Mouse (Mus musculus): ENCODE measurements at regions not wholly inside any gene's neighbourhood (a gene's known extent, or its start where the extent isn't known, plus 50 kb on each side); places are given as distances from the start of the nearest gene placed in this dataset.

DNA sequence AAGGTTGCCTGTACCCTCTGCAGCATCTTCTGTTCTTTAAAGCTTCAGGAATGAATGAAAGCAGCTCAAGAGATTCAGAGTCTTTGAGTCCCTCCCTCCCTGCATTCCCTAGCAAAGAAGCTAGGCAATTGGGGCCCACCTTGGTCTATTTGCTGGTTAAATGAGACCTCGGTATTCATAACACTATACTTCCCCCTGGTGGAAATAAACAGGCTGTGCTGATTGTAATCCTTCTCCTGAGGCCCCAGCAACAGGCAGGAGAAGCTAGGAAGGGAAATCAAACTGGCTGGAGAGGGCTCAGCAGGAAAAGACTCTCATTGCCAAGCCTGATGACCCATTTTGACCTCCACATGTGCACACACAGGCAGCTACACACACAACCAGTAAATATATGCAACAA, 137.1 kb downstream of the Sh3bp4 start:
- no peaks in the 10 kb centered on the region for H3K27me3 ChIP-seq
- in situ Hi-C loops (cut with MboI; ENCODE audit: low pct_unique_long_range_greater_than_20kb), result no loop called here
- CTCF ChIA-PET, result interaction anchor here (0.9 to 2.1 kb wide), 7 partner anchors 11 to 742 kb away, joined by 3 to 11 read pairs (median 5); no protein-coding TSS in a partner anchor
- peak; percentile 74 for TF ChIP-seq CTCF (IDR thresholded peaks at IDR 0.05)
- DNase-seq (ENCODE audit: low read depth, low spot score), result no peak
- POLR2A ChIA-PET, result interaction anchor here (0.6 to 0.7 kb wide), 2 partner anchors 297 to 662 kb away, joined by 3 to 4 read pairs; no protein-coding TSS in a partner anchor
- ATAC-seq, result no peak

DNA sequence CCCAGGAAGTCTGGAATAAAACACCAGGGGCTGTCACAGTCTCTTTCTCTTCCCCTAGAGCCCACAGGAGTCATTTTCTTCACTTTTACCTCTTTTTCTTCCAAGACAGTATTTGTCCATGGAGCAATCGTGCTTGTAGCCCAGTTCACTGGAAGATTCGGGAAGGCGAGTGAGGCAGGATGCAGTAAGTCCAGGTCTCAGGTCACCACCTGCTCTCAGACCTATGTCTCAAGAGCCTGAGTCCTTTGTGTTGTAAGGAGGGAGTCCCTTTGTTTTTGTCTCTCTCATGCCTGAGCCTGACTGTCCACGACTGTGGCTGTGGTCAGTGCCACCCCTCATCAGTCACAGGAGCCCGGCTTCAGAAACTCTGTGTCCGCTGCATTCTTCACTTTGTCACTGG, 140.9 kb downstream of the Sh3bp4 start:
- in situ Hi-C loops (cut with MboI; ENCODE audit: low pct_unique_long_range_greater_than_20kb), result no loop called here
- POLR2A ChIA-PET, result no interaction called here

DNA sequence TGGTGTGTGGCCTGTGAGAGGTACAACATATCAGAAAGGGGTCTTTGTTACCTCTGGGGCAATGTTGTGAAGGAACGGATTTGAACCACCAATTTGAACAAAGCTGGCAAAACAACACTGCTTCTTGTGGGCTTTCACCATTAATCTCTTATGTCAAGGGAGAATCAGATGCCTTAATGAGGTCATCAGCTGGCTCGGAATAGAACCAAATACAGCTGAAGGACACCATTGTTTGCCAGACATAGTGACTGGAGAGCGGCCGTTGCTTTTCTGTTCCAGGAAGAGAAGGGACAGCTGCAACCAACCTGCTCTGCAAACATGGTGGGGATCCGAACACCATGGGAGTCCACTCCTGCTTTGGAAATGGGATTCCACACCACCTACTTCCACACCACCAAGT, 158.2 kb downstream of the Sh3bp4 start:
- no peak for TF ChIP-seq CTCF (IDR thresholded peaks at IDR 0.05)
- ChIA-PET CTCF (no interaction called here), POLR2A (interaction anchor here (0.6 kb wide), 1 partner anchor 32 kb away, joined by 3 read pairs; no protein-coding TSS in a partner anchor)
- H3K27me3 ChIP-seq, result peaks cover 6% of the 10 kb centered on the region
- ATAC-seq (no peak), DNase-seq (ENCODE audit: low read depth, low spot score) (no peak)
- in situ Hi-C loops (cut with MboI; ENCODE audit: low pct_unique_long_range_greater_than_20kb), result no loop called here

More for the DNA sequence above, 140.9 kb downstream of the Sh3bp4 start:
- no peaks in the 10 kb centered on the region for H3K27me3 ChIP-seq
- TF ChIP-seq CTCF (IDR thresholded peaks at IDR 0.05), result no peak
- no peak for ATAC-seq
- no peak for DNase-seq (ENCODE audit: low read depth, low spot score)
- CTCF ChIA-PET, result no interaction called here

DNA sequence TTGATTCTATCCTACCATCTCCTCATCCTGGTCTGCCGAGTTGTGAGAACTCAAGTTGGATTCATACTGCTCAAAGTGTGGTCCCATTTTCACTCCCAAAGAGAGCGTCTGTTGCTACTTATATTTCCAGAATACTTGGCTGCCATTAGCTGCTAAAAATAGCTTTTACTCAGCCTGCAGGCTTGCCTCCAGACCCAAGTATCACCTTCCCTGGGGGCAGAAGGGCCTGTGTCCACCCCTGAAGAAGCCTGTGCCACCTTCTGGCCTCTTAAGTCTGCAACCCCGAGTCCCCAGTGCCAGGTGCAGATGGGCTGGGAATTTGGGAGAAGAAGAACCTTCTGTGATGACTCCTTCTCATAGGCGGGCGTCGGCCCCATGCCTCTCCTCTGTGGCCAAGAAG, 161.5 kb downstream of the Sh3bp4 start:
- ChIA-PET POLR2A (no interaction called here), CTCF (interaction anchor here (1.0 to 2.2 kb wide), 2 partner anchors 292 to 484 kb away, joined by 3 to 4 read pairs; no protein-coding TSS in a partner anchor)
- in situ Hi-C loops (cut with MboI; ENCODE audit: low pct_unique_long_range_greater_than_20kb), result loop anchor here (10.0 kb wide), 1 partner anchor 363 kb away; no protein-coding TSS in a partner anchor
- ATAC-seq (no peak), DNase-seq (ENCODE audit: low read depth, low spot score) (no peak)
- no peaks in the 10 kb centered on the region for H3K27me3 ChIP-seq
- no peak for TF ChIP-seq CTCF (IDR thresholded peaks at IDR 0.05)

DNA sequence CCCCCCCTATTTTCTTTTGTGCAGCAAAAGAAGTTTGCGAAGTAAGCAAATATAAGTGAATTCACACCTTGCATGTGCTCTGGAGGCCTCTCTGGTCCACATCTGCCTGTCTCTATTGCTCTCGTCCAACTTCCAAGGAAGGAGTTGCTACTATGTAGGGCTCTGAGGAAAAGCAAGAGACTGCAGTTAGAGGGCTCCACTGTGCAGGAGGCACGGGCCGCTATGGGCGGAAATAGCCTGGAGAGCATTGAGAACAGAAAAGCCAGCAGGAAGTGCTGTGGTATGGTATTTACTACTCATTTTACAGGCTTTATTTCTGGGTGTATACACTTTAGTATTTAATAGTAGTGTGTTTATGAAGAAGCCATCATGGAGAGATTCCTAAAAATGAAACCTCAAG, 162.2 kb downstream of the Sh3bp4 start:
- ChIA-PET POLR2A (no interaction called here), CTCF (interaction anchor here (2.2 kb wide), 1 partner anchor 292 kb away, joined by 4 read pairs; no protein-coding TSS in a partner anchor)
- no peak for ATAC-seq
- in situ Hi-C loops (cut with MboI; ENCODE audit: low pct_unique_long_range_greater_than_20kb), result loop anchor here (10.0 kb wide), 1 partner anchor 362 kb away; no protein-coding TSS in a partner anchor
- DNase-seq (ENCODE audit: low read depth, low spot score), result no peak
- H3K27me3 ChIP-seq, result no peaks in the 10 kb centered on the region
- TF ChIP-seq CTCF (IDR thresholded peaks at IDR 0.05), result no peak

DNA sequence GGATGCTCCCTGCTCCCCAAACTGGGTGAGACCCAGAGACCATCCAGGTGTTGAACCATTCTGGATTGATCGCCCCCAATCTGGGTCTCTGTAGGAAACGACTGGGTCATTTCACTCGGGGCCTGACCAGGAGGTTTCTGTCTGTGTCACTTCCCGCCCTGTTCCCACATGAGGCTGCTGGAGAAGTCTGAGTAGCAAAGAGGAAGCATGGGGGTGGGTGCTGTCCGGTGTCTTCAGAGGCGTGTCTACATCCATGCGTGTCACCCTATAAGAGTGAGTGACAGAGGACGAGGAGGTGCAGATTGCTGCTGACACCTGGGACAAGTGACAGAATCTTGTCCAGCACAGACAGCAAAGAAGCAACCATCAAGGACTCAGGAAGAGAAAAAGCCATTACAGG, 164.7 kb downstream of the Sh3bp4 start:
- no peak for TF ChIP-seq CTCF (IDR thresholded peaks at IDR 0.05)
- ChIA-PET POLR2A (no interaction called here), CTCF (interaction anchor here (0.7 to 4.7 kb wide), 4 partner anchors 10 to 290 kb away, joined by 3 to 15 read pairs (median 6); no protein-coding TSS in a partner anchor)
- DNase-seq (ENCODE audit: low read depth, low spot score), result no peak
- H3K27me3 ChIP-seq, result no peaks in the 10 kb centered on the region
- in situ Hi-C loops (cut with MboI; ENCODE audit: low pct_unique_long_range_greater_than_20kb), result loop anchor here (5.0 to 10.0 kb wide), 4 partner anchors 217 to 392 kb away; partner anchors contain the start of gene Agap1
- no peak for ATAC-seq

DNA sequence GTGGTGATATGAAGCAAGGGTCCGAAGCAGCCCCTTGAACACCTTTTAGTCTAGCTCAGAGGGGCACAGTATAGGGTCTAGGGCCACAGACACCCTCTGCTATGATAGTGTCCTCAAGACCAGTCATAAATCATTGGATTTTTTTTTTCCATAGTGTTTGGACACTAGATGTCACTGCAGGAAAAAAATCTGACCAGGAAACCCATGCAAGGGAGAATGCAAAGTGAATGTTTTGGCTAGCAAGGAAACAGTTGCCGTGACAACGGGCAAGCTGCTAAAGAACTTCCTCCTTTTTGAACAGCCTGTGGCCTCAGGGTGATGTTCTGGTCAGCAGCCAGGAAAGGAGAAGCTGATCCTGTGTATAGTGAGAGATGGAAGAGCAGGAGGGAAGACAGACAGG, 165.1 kb downstream of the Sh3bp4 start:
- ChIA-PET CTCF (interaction anchor here (0.8 to 4.7 kb wide), 4 partner anchors 10 to 289 kb away, joined by 3 to 15 read pairs (median 6); no protein-coding TSS in a partner anchor), POLR2A (no interaction called here)
- peak; percentile 71 for TF ChIP-seq CTCF (IDR thresholded peaks at IDR 0.05)
- H3K27me3 ChIP-seq, result no peaks in the 10 kb centered on the region
- in situ Hi-C loops (cut with MboI; ENCODE audit: low pct_unique_long_range_greater_than_20kb), result loop anchor here (5.0 to 10.0 kb wide), 4 partner anchors 217 to 392 kb away; partner anchors contain the start of gene Agap1
- DNase-seq (ENCODE audit: low read depth, low spot score) (peak; percentile 57), ATAC-seq (no peak)

DNA sequence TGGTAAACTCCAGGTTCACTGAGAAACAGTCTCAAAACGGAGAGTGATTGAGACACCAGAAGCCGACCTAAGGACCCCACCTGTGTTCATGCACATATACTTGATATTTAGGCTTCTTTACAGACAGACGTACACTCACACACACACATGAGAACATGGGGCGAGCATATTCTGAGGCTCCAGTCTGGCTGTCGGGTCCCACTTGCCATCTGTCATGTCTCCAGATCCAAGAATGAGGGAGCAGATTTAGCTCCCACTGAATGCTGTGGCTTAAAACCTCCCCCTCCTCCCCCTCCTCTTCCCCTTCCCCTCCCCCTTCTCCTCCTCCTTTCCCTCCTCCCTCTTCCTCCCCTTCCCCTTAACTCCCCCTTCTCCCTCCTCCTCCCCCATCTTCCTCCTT, 167.5 kb downstream of the Sh3bp4 start:
- in situ Hi-C loops (cut with MboI; ENCODE audit: low pct_unique_long_range_greater_than_20kb), result loop anchor here (5.0 to 10.0 kb wide), 4 partner anchors 215 to 390 kb away; partner anchors contain the start of gene Agap1
- POLR2A ChIA-PET, result no interaction called here
- H3K27me3 ChIP-seq, result no peaks in the 10 kb centered on the region
- ATAC-seq (no peak), DNase-seq (ENCODE audit: low read depth, low spot score) (no peak)
- TF ChIP-seq CTCF (IDR thresholded peaks at IDR 0.05), result no peak
- CTCF ChIA-PET, result interaction anchor here (4.7 kb wide), 1 partner anchor 287 kb away, joined by 15 read pairs; no protein-coding TSS in a partner anchor

DNA sequence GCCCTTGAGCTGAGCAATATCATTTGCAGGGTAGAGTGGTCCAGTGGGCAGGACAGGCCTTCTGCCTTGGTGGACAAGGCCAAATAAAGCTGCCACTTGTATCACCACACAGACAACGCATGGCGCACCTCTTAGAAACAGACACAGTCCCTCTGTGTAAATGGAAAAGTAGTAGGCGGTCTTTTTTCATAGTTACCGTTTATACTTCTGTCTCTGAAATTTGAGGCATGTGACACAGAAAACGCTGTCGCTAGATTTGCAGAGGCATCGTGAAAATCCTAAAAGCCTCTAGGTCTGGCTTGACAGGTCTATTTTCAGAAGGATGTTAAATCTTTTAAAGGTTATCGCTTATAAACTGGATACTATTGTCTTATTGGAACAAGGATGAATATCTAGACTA, 174.4 kb downstream of the Sh3bp4 start:
- no peak for ATAC-seq
- CTCF ChIA-PET, result interaction anchor here (1.0 to 2.0 kb wide), 3 partner anchors 10 to 210 kb away, joined by 3 to 8 read pairs (median 4); partner anchors contain the start of gene Agap1
- no peaks in the 10 kb centered on the region for H3K27me3 ChIP-seq
- POLR2A ChIA-PET, result no interaction called here
- no peak for TF ChIP-seq CTCF (IDR thresholded peaks at IDR 0.05)
- in situ Hi-C loops (cut with MboI; ENCODE audit: low pct_unique_long_range_greater_than_20kb), result no loop called here
- DNase-seq (ENCODE audit: low read depth, low spot score), result no peak

DNA sequence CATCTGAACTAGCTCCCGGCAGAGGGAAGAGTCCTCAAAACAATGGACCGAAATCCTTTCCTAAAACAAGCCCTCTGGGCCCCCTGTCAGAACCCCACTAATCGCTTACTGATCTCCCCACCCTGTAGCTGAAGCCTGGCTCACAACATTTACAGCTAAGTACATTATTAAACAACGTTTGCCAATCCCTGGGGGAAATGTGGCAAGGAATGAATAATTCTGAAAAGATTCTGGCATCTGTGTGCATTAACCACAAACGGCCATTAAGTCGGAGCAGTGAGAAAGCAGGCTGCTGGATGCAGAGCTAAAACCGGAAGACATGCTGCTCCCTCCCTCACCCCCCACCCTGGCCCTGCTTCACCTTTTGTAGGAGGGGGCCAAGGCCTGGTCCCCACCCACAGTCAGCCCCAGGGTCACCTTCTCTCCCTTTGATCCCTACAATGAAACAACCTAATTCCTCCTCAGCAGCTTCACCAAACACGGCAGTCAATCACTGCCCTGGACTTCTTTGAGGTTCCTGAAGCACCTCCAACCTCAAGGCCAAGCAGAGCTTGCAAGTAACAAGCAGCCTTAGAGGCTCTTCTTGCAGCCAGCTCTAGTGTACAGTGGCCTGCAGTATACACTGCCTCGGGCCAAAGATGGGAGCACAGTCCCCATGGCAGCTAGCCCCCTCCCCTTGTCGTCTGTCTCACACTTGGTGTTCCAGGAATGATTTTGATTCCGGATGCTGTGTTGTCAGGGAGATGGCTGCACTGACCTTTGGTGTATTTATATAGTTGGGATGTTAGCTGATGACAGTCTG, 175.2 kb downstream of the Sh3bp4 start:
- CTCF ChIA-PET, result interaction anchor here (1.0 to 2.0 kb wide), 4 partner anchors 10 to 209 kb away, joined by 3 to 8 read pairs (median 4); partner anchors contain the start of gene Agap1
- DNase-seq (ENCODE audit: low read depth, low spot score) (peak; percentile 71), ATAC-seq (peak; percentile 54)
- TF ChIP-seq CTCF (IDR thresholded peaks at IDR 0.05), result no peak
- no peaks in the 10 kb centered on the region for H3K27me3 ChIP-seq
- POLR2A ChIA-PET, result no interaction called here
- in situ Hi-C loops (cut with MboI; ENCODE audit: low pct_unique_long_range_greater_than_20kb), result no loop called here

DNA sequence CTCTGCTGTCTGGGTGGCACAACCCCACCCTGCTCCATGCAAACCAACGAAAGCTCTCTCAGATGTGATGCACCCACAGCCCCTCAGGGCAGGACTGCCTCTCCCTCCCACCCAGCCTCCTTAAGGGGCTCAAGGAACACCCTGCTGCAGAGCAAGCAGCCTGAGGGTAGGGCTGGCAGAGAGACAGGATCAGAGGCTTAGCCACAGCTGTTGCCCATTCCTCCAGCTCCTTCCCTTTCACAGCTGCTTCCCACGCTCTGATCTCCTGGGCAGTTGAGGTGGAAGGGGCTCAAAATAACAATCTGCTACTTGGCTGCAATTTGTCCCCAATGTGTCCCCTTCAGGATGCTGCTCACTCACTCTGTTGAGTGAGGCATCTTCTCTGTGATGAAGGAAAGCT, 181.5 kb downstream of the Sh3bp4 start:
- ATAC-seq, result no peak
- DNase-seq (ENCODE audit: low read depth, low spot score), result no peak
- ChIA-PET CTCF (no interaction called here), POLR2A (interaction anchor here (0.5 kb wide), 1 partner anchor 1160 kb away, joined by 4 read pairs; no protein-coding TSS in a partner anchor)
- TF ChIP-seq CTCF (IDR thresholded peaks at IDR 0.05), result no peak
- in situ Hi-C loops (cut with MboI; ENCODE audit: low pct_unique_long_range_greater_than_20kb), result no loop called here
- H3K27me3 ChIP-seq, result no peaks in the 10 kb centered on the region
